Mouse (Mus musculus) kidney, postnatal 0 days (tissue): ENCODE measurements around the gene C2cd6. TPM values are rescaled to one million over a fixed set of nuclear protein-coding genes. Genes with fewer than 3 reads are reported as not detected.

ENCODE experiments used
- ATAC-seq: fragments of 200-750 bp; cut with Nextera tagmentation; replicated peaks from 2 replicates; pipeline ENCODE4 v1.8.0; 2017; ENCODE audit warnings: low read depth, moderate number of reproducible peaks, moderate TSS enrichment, moderate library complexity; ENCODE audit not compliant: low FRiP score
- DNase-seq: peaks from one replicate; pipeline ENCODE4 v3.0.0-alpha.2; 2016; ENCODE audit warnings: low spot score
- H3K27ac ChIP-seq: fragments of 300-500 bp; sonication (generic); 2 replicates; pipeline ENCODE4 v1.5.1; 2014; ENCODE audit warnings: mild to moderate bottlenecking
- H3K27me3 ChIP-seq: fragments of 300-500 bp; sonication (generic); 2 replicates; pipeline ENCODE4 v1.6.1; 2014; ENCODE audit warnings: low read length, mixed read lengths; ENCODE audit not compliant: insufficient read depth
- H3K36me3 ChIP-seq: fragments of 300-500 bp; sonication (generic); 2 replicates; pipeline ENCODE4 v1.6.1; 2014; ENCODE audit warnings: low read length, mixed read lengths; ENCODE audit not compliant: insufficient read depth
- H3K4me1 ChIP-seq: fragments of 300-500 bp; sonication (generic); replicated peaks from 2 replicates; pipeline ENCODE4 v1.6.1; 2014; ENCODE audit warnings: antibody characterized with exemption, low read length, mixed read lengths; ENCODE audit not compliant: insufficient read depth
- H3K4me2 ChIP-seq: fragments of 300-500 bp; sonication (generic); 2 replicates; pipeline ENCODE4 v1.6.1; 2014; ENCODE audit warnings: mild to moderate bottlenecking, low read length, moderate library complexity, mixed read lengths
- H3K4me3 ChIP-seq: fragments of 300-500 bp; sonication (generic); replicated peaks from 2 replicates; pipeline ENCODE4 v1.5.1; 2014; ENCODE audit warnings: low read depth, low read length
- H3K9ac ChIP-seq: fragments of 300-500 bp; sonication (generic); 2 replicates; pipeline ENCODE4 v1.6.1; 2014; ENCODE audit warnings: low read depth, low read length
- H3K9me3 ChIP-seq: fragments of 300-500 bp; sonication (generic); replicated peaks from 2 replicates; pipeline ENCODE4 v1.6.1; 2016; ENCODE audit warnings: low read length, inconsistent platforms, mixed read lengths
- CTCF ChIP-seq: IDR thresholded peaks from 2 replicates; pipeline ENCODE4 v1.5.1; 2016; ENCODE audit warnings: antibody characterized with exemption, low read depth, mild to moderate bottlenecking, moderate library complexity
- WGBS: fragments of 180-500 bp; shearing (Covaris S2); extraction: QIAGEN DNeasy Blood & Tissue Kit; methylation state at CpG from one replicate; pipeline ENCODE4 v1.1.7; 2014; 5-methylcytosine and 5-hydroxymethylcytosine counted together
- polyA plus RNA-seq: library from polyadenylated mRNA; unstranded; fragments of >200 nt; fragmentation: Nextera tagmentation; extraction: Ambion mirVana; gene quantifications from 2 replicates; pipeline ENCODE4 v1.2.1, GENCODE M21; 2015

C2cd6 gene
- polyA plus RNA-seq = not detected in 2 replicates

GRCm38 (mm10) chr1:59094705-59095104 is at the start of gene C2cd6:
Gene C2cd6 (minus strand): TSS chr1:59094900.
- H3K4me1 ChIP-seq = no peaks in the 10 kb centered on the region
- no peak within 1 kb of the TSS for H3K4me3 ChIP-seq
- WGBS = 91% methylated on average over 19 of the region's 19 CpGs
- no peak within 1 kb of the TSS for H3K27ac ChIP-seq
- ATAC-seq (no peak), DNase-seq (no peak)
- H3K4me2 ChIP-seq = no peak within 1 kb of the TSS
- H3K9ac ChIP-seq = no peak within 1 kb of the TSS
- H3K36me3 ChIP-seq = no peaks in the 10 kb centered on the region
- no peak for TF ChIP-seq CTCF
- no peaks in the 10 kb centered on the region for H3K27me3 ChIP-seq
- H3K9me3 ChIP-seq = no peaks in the 10 kb centered on the region

DNA sequence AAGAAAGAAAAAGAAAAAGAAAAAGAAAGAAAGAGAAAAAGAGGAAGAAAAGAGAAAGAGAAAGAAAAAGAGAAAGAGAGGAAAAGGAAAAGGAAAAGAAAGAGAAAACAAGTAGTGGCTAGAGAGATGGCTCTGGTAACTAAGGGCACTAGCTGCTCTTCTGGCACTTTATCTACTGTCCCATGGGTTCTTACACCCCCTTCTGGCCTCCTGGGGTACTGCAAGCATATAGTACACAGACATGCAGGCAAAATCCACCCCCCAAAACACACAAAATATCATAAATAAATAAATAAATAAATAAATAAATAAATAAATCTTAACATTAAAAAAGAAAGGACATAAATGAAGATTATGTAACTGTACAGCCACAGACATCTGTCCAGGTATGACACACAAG is 48.1 kb upstream of the C2cd6 start:
- ATAC-seq (no peak), DNase-seq (peak; percentile 81)
- Histone ChIP-seq H3K27ac (no peak overlapping the region), H3K4me3 (no peak overlapping the region), H3K4me2 (no peak overlapping the region), H3K27me3 (no peaks in the 10 kb centered on the region), H3K9me3 (no peaks in the 10 kb centered on the region), H3K4me1 (no peaks in the 10 kb centered on the region), H3K36me3 (no peaks in the 10 kb centered on the region), H3K9ac (no peak overlapping the region)
- TF ChIP-seq CTCF = peak; percentile 77

DNA sequence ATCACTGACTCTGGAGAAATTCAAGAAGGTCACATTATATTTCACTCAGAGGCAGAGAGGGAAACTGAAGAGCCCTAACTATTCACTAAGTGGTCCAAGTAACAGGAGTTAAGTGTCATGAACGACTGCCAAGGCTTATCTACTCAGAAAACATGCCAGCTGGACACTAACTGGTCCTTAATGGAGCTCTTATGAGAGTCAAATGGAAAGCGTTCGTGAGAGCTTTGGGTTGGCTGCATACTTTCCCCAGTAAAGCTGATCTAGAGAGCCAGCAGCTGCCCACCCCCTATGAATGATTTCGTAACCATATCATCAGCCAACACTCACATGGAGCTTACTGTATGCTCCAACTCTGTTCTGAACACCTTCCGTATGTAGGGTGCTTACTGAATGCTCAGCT is 39.7 kb upstream of the C2cd6 start:
- Histone ChIP-seq H3K27ac (no peak overlapping the region), H3K9me3 (no peaks in the 10 kb centered on the region), H3K4me2 (no peak overlapping the region), H3K4me3 (no peak overlapping the region), H3K9ac (no peak overlapping the region), H3K27me3 (no peaks in the 10 kb centered on the region), H3K36me3 (no peaks in the 10 kb centered on the region), H3K4me1 (no peaks in the 10 kb centered on the region)
- no peak for TF ChIP-seq CTCF
- ATAC-seq (no peak), DNase-seq (no peak)
- WGBS = 77% methylated on average over 5 of the region's 5 CpGs

GRCm38 (mm10) chr1:59128879-59129278 is 34.2 kb upstream of the C2cd6 start:
- 36% methylated on average over 7 of the region's 7 CpGs for WGBS
- ATAC-seq = no peak

GRCm38 (mm10) chr1:59125558-59125957 is 30.9 kb upstream of the C2cd6 start:
- no peak for TF ChIP-seq CTCF
- Histone ChIP-seq H3K27ac (no peak overlapping the region), H3K4me1 (no peaks in the 10 kb centered on the region), H3K9me3 (no peaks in the 10 kb centered on the region), H3K36me3 (no peaks in the 10 kb centered on the region), H3K27me3 (no peaks in the 10 kb centered on the region), H3K4me2 (no peak overlapping the region), H3K9ac (no peak overlapping the region), H3K4me3 (no peak overlapping the region)
- DNase-seq = no peak
- ATAC-seq = no peak
- WGBS = 73% methylated on average over 5 of the region's 5 CpGs

More at GRCm38 (mm10) chr1:59128879-59129278, 34.2 kb upstream of the C2cd6 start:
- no peak overlapping the region for H3K27ac ChIP-seq
- H3K4me3 ChIP-seq = no peak overlapping the region
- DNase-seq = no peak
- no peak for TF ChIP-seq CTCF
- H3K27me3 ChIP-seq = no peaks in the 10 kb centered on the region
- H3K4me1 ChIP-seq = no peaks in the 10 kb centered on the region
- H3K4me2 ChIP-seq = no peak overlapping the region
- H3K36me3 ChIP-seq = no peaks in the 10 kb centered on the region
- no peaks in the 10 kb centered on the region for H3K9me3 ChIP-seq
- no peak overlapping the region for H3K9ac ChIP-seq

- peak within 1 kb of the TSS; percentile 78 for H3K4me3 ChIP-seq
- under 1% methylated on average over 74 of the region's 74 CpGs for WGBS
- peak; percentile 97 for ATAC-seq
These were observed 25.2 kb upstream of the C2cd6 start, which contains the start of gene Tmem237 for GRCm38 (mm10) chr1:59119720-59120457. Gene Tmem237 (minus strand): TSS chr1:59120408.

More at GRCm38 (mm10) chr1:59119720-59120457, 25.2 kb upstream of the C2cd6 start, which contains the start of gene Tmem237:
- peak; percentile 96 for DNase-seq
- no peak for TF ChIP-seq CTCF
- peak within 1 kb of the TSS; percentile 80 for H3K4me2 ChIP-seq
- H3K4me1 ChIP-seq = no peaks in the 10 kb centered on the region
- H3K27me3 ChIP-seq = no peaks in the 10 kb centered on the region
- peak within 1 kb of the TSS; percentile 70 for H3K9ac ChIP-seq
- peak within 1 kb of the TSS; percentile 79 for H3K27ac ChIP-seq
- H3K36me3 ChIP-seq = no peaks in the 10 kb centered on the region
- H3K9me3 ChIP-seq = no peaks in the 10 kb centered on the region
